Mouse (Mus musculus) left cerebral cortex, adult 18-20 months (tissue): ENCODE measurements around the gene Ndrg3. TPM values are rescaled to one million over a fixed set of nuclear protein-coding genes. Genes with fewer than 3 reads are reported as not detected.
"Not testable (repeated sequence)": the region's sequence is repeated elsewhere in the genome, so short reads cannot be mapped to it uniquely, and the experiment has no call there.

Experiments used
- DNase-seq, 2 experiments: peaks; one replicate each; pipeline ENCODE4 v3.0.0; 2021 to 2022; ENCODE audit warnings: low spot score in 2 of 2, mixed read lengths in 1 of 2
- total RNA-seq, 2 experiments: library from RNA; stranded (reverse); gene quantifications; 2 replicates each; pipeline ENCODE4 v1.2.3; 2021

The Ndrg3 gene
- total RNA-seq, 2 experiments from 2014 or later, result 446 to 471 TPM

DNA sequence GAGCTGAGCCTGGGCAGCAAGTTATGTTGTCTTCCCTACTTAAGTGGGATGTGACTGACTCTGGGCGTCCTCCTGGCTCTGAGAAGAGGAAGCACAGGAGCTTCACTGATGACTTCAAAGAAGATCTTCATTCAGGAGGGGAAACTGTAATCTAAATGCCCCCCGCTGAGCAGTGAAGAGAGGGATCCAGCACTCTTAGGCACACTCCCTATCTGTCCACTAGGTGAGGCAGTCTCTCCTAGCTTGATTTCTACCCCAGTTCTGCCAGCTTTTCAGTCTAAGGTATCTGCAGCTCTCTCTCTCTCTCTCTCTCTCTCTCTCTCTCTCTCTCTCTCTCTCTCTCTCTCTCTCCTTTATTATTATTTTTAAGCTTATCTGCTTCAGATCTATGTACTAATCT is 88.5 kb downstream of the Ndrg3 start:
- DNase-seq, result no peak

DNA sequence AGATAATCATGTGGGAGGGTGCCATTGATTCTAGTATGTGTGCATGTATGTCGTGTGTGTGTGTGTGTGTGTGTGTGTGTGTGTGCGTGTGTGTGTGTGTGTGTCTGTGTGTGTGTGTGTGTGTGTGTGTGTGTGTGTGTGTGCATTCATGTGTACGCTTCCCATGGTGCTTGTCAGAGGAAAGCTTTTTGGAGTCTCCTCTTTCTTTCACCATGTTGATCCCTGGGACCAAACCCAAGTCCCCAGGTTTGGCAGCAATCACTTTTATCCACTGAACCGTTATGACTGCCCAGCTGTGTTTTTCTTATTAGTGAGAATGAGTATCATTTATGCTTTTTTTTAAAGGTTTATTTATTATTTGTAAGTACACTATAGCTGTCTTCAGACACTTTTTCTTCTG is 89.4 kb downstream of the Ndrg3 start:
- not testable (repeated sequence) for DNase-seq

DNA sequence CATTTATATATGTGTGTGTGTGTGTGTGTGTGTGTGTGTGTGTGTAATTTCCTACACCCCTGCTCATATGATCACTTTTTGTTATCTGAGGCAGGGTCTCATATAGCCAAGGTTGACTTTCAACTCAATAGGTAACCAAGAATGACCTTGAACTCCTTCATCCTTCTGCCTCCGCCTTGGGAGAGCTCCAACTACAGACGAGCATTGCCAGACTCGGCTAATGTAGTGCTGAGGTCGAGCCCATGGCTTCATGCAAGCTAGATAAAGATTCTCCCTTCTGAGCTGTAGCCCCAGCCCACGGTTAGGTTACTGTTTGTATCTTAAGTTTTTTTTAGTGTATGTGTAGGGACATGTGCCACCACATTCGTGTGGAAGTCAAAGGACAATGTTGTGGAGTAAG is 90.0 kb downstream of the Ndrg3 start:
- no peak for DNase-seq

GRCm38 (mm10) chr2:156901344-156901743 is 90.5 kb downstream of the Ndrg3 start:
- DNase-seq, result no peak

DNA sequence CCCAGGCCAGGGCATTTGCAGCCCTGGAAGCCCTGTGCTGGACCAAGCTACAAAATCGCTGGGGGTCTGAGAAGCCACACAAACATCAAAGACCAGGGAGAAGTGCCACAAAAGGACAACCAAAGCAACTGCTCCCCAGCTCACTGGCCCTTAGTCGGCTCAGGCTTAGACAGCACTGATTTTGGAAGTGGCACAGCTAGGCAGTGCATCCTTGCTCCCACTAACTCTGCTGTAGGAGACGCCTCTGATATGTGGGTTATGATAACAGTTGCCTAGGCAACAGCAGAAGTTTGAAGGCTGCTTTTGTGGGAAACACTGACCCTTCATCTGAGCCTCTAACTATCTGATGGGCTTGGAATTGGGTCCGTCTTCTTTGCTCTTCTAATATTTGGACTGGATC is 92.7 kb downstream of the Ndrg3 start:
- DNase-seq, result no peak

DNA sequence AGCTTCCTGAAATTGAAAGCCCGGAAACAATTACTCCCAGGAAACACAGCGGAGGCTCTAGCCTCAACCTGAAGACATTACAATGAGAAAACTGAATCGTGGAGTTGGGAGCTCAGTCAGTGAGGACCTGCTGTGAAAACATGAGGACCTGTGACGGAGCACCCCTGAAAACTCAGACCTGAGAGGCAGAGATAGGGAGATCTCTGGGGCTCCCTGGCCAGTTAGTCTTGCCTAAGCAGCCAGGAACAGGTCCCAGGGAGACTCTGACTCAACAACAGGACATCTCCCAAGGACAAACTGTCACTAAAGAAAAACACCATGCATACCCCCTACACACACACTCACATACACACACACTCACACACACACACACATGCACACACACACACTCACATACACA is 93.5 kb downstream of the Ndrg3 start:
- no peak for DNase-seq

GRCm38 (mm10) chr2:156897034-156897433 is 94.8 kb downstream of the Ndrg3 start:
- DNase-seq, result peak; percentile 52 to 56

- no peak for DNase-seq
These were observed 95.4 kb downstream of the Ndrg3 start for GRCm38 (mm10) chr2:156896384-156896914.

DNA sequence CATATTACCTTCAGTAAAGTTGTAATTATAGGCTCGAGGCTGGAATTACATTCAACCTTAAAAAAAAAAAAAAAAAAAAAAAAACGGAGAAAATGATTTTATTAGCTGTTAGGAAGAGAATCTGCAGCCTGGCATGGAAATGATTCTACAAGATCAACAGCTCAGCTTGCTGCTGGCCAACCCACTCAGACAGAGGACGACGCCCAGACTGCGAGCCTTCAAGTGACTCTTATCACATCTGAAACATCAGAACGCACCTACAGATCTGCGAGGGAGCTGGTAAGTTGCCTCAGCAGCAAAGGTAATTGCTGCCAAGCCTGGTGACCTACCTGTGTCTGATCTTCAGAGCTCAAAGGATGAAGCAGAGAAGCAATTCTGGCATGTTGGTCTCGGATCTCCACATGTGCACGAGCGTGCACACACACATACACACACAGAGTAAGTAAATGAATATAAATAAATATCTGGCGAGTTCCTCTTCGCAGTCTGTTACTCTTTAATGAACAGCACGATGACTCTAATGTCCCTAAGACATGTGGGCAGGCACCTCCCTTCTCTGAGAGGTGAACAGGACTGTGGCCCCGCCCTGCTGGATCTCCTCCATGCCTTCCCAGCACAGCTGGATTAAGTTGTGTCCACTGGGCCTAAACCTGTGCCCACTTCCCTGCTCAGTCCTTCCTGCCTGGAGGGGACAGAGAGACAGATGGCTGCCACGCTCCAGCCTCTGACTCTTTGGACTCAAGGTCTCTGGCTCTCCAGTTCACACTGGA is 97.2 kb downstream of the Ndrg3 start:
- no peak for DNase-seq

DNA sequence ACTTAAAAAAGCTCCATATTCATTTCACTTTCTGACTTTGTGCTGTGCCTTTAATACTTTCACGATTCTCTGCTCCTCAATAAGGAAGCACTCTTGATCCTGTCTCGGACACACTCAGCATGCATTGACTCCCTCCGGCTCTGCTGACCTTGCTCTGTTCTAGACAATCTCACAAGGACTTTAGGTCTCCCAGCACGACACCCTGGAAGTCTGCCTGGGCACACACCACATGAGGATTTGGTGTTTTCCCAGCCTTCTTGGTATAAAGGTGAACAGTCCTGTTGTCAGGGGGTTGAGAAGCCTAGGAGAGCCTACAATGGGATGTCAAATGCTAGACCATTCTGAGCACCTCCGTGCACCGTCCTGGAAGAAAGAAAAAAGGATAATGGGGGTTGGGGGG is 99.0 kb downstream of the Ndrg3 start:
- DNase-seq, result no peak

GRCm38 (mm10) chr2:156892240-156892639 is 99.6 kb downstream of the Ndrg3 start:
- DNase-seq, result no peak

GRCm38 (mm10) chr2:156888490-156888889 is 103.4 kb downstream of the Ndrg3 start:
- no peak for DNase-seq

GRCm38 (mm10) chr2:156887017-156887416 is 104.8 kb downstream of the Ndrg3 start, which contains the start of gene Sla2:
Gene Sla2, minus strand, starts transcription at chr2:156887192.
- DNase-seq, result no peak

DNA sequence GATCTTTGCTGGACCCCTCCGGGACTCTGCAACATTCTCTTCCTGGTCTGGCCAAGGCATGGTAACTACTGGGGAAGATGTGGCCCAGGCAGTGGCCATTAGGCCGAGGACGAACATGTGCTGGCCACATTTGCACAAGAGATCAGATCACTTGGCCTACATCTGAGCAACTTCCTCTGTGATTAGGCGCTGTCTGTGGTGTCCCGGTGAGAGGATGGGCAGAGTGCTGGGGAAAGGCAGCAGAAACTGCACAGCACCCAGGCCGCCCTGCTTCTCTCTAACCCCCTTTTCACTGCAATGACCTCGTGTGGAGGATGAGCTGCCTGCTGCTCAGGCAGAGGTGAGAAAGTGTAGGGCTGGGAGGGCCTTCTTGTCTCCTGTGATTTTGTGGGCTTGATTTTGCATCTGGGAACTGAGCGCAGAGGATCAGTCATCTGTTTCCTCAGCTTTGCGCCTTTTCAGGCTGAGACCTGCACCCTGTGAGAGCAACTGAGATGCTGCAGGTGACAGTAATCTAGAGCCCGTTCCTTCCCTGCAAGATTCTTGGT is 105.7 kb downstream of the Ndrg3 start:
- no peak for DNase-seq

DNA sequence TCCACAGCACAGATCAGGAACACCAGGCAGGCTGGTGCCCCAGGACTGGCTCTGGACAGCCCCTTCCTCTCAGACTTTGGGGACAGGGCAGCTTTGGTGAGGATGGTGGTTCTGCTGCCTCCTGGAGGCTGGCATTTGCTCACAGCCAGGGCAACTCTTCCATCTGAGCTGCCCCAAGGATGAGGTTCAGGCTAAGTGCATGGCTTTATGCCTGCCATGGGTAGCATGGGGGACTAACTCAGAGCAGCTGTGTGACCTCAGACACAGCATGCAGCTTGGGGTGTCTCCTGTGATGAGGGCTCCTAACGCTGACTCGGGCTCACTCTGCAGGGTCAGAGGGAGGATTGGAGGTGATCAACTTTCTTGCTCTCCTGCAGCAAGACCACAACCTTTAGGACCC is 106.2 kb downstream of the Ndrg3 start:
- DNase-seq, result not testable (repeated sequence)

- no peak for DNase-seq
These were observed 107.3 kb downstream of the Ndrg3 start for GRCm38 (mm10) chr2:156884396-156885211.

DNA sequence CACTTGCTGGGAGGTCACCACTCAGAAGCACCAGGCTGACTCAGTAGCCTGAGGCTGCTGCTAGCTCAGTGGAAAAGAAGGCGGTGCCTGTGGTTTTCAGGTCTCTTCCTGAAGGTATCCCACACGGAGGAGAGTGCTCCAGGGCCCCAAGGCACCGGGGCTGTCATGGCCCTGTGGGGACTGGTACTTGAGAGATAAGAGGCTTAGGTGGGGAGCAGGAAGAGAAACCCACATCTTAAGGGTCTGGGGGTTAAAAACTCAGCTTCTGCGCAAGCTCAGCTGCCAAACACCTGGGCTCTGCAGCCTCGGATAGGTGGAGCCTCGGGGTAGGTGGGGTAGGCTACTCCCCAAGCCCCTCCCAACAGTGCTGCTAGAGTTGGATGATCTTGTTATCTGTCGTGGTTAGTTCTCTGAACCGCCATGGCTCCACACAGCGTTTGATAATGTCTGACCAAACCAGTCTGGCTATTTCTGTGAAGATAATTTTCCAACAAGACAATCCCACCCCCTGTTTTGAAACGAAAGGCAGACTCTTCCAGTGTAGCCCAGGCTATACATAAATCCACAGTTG is 109.3 kb downstream of the Ndrg3 start:
- no peak for DNase-seq

- no peak for DNase-seq
These were observed 112.3 kb downstream of the Ndrg3 start for GRCm38 (mm10) chr2:156879541-156879940.

GRCm38 (mm10) chr2:156877726-156878125 is 114.1 kb downstream of the Ndrg3 start:
- DNase-seq, result no peak
